Mouse (Mus musculus) heart, adult 2 months (tissue): ENCODE results near the gene Tnik.

Experiments used
- CTCF ChIP-seq: fragments of 200-600 bp; IDR thresholded peaks from 2 replicates; pipeline ENCODE4 v1.8.1; 2022; ENCODE audit warnings: antibody characterized with exemption, mild to moderate bottlenecking, moderate library complexity
- POLR2A ChIP-seq: fragments of 200-500 bp; IDR thresholded peaks from 2 replicates; pipeline ENCODE4 v1.6.1; 2011; ENCODE audit warnings: mild to moderate bottlenecking, low read depth, low read length, control low read depth; ENCODE audit not compliant: insufficient read depth

GRCm38 (mm10) chr3:28435478-28435877, 172.5 kb downstream of the Tnik start:
- TF ChIP-seq CTCF (no peak), POLR2A (no peak)
